ENCODE assay signal across 7 mouse cellular contexts in genomic region chr4:141059616-141060425, GRCm38 (mm10). TPM values are rescaled to one million over a fixed set of nuclear protein-coding genes. Genes with fewer than 3 reads are reported as not detected.
DNase-seq lines count a peak whose midpoint lies in the region; ATAC-seq lines count a peak whose summit lies in the region.

No protein-coding gene starts in this region.

- H3K4me2 ChIP-seq in lung, embryonic 16.5 days (ENCODE audit: low read depth, low read length) = peak overlapping the region; percentile 68
- peak overlapping the region; percentile 69 for H3K4me2 ChIP-seq in hindbrain, embryonic 16.5 days (ENCODE audit: low read length)
- peak overlapping the region; percentile 77 for H3K4me2 ChIP-seq in midbrain, embryonic 15.5 days

- peaks cover 9% of the 10 kb centered on the region; the same call in 1 of the 2 replicates for H3K36me3 ChIP-seq in lung, embryonic 16.5 days (ENCODE audit: control insufficient read depth, insufficient read depth, low read length)
- H3K36me3 ChIP-seq in embryonic facial prominence, embryonic 10.5 days (replicated peaks) = peaks cover 33% of the 10 kb centered on the region
- no peaks in the 10 kb centered on the region for H3K36me3 ChIP-seq in hindbrain, embryonic 16.5 days (ENCODE audit: control insufficient read depth, insufficient read depth, low read length)
- no peaks in the 10 kb centered on the region for H3K36me3 ChIP-seq in midbrain, embryonic 15.5 days (replicated peaks)

- DNase-seq in lung, postnatal 25 days (ENCODE audit: low spot score) = no peak
- DNase-seq in embryonic facial prominence, embryonic 10.5 days (ENCODE audit: low spot score) = peak; percentile 35
- no peak for DNase-seq in T-cell, adult 2 months (ENCODE audit: low spot score)
- no peak for DNase-seq in left cerebral cortex, postnatal 14 days (ENCODE audit: low spot score in 2 of 2)

- H3K9ac ChIP-seq in lung, embryonic 16.5 days (ENCODE audit: low read length) = peak overlapping the region; percentile 83
- peak overlapping the region; percentile 86 for H3K9ac ChIP-seq in hindbrain, embryonic 16.5 days (ENCODE audit: low read depth, low read length)
- H3K9ac ChIP-seq in midbrain, embryonic 15.5 days = peak overlapping the region; percentile 74

- ATAC-seq in lung, embryonic 16.5 days (ENCODE audit: low read depth) = peak; percentile 58; the same call in 1 of the 2 replicates
- ATAC-seq in hindbrain, embryonic 16.5 days = no peak; the same call in 1 of the 2 replicates
- no peak for ATAC-seq in midbrain, embryonic 15.5 days (replicated peaks)

- peaks cover 15% of the 10 kb centered on the region; the same call in 1 of the 2 replicates for H3K4me1 ChIP-seq in lung, embryonic 16.5 days (replicated peaks; ENCODE audit: control insufficient read depth, insufficient read depth, low read length)
- peaks cover 26% of the 10 kb centered on the region for H3K4me1 ChIP-seq in embryonic facial prominence, embryonic 10.5 days
- H3K4me1 ChIP-seq in hindbrain, embryonic 16.5 days (ENCODE audit: control insufficient read depth, insufficient read depth, low read depth, low read length) = peaks cover 13% of the 10 kb centered on the region
- H3K4me1 ChIP-seq in midbrain, embryonic 15.5 days = peaks cover 21% of the 10 kb centered on the region

- WGBS in lung, embryonic 16.5 days = 1% methylated on average over 31 of the region's 32 CpGs
- WGBS in embryonic facial prominence, embryonic 10.5 days = 1% methylated on average over 32 of the region's 32 CpGs
- WGBS in hindbrain, embryonic 16.5 days = 1% methylated on average over 30 of the region's 32 CpGs
- WGBS in midbrain, embryonic 15.5 days = 2% methylated on average over 32 of the region's 32 CpGs

- H3K4me3 ChIP-seq in lung, embryonic 16.5 days (ENCODE audit: low read length) = peak overlapping the region; percentile 67
- peak overlapping the region; percentile 69 for H3K4me3 ChIP-seq in embryonic facial prominence, embryonic 10.5 days
- H3K4me3 ChIP-seq in hindbrain, embryonic 16.5 days (ENCODE audit: low read length) = peak overlapping the region; percentile 69
- peak overlapping the region; percentile 58 for H3K4me3 ChIP-seq in midbrain, embryonic 15.5 days

- no peaks in the 10 kb centered on the region for H3K27me3 ChIP-seq in lung, embryonic 16.5 days (ENCODE audit: control insufficient read depth, insufficient read depth, low read depth, low read length)
- no peaks in the 10 kb centered on the region for H3K27me3 ChIP-seq in embryonic facial prominence, embryonic 10.5 days (replicated peaks; ENCODE audit: low read depth, poor library complexity, severe bottlenecking)
- no peaks in the 10 kb centered on the region for H3K27me3 ChIP-seq in hindbrain, embryonic 16.5 days (replicated peaks; ENCODE audit: control insufficient read depth, insufficient read depth, low read length)
- H3K27me3 ChIP-seq in midbrain, embryonic 15.5 days (replicated peaks) = no peaks in the 10 kb centered on the region

- peak overlapping the region; percentile 91 for H3K27ac ChIP-seq in lung, embryonic 16.5 days (ENCODE audit: low read length)
- H3K27ac ChIP-seq in embryonic facial prominence, embryonic 10.5 days (replicated peaks) = peak overlapping the region; percentile 97
- H3K27ac ChIP-seq in hindbrain, embryonic 16.5 days (ENCODE audit: low read depth, low read length) = peak overlapping the region; percentile 95
- H3K27ac ChIP-seq in midbrain, embryonic 15.5 days = peak overlapping the region; percentile 93

- no peaks in the 10 kb centered on the region for H3K9me3 ChIP-seq in lung, embryonic 16.5 days (ENCODE audit: control insufficient read depth, low read length)
- H3K9me3 ChIP-seq in embryonic facial prominence, embryonic 10.5 days = no peaks in the 10 kb centered on the region
- no peaks in the 10 kb centered on the region for H3K9me3 ChIP-seq in hindbrain, embryonic 16.5 days (ENCODE audit: control insufficient read depth, low read length)
- H3K9me3 ChIP-seq in midbrain, embryonic 15.5 days = no peaks in the 10 kb centered on the region

- intact Hi-C loops in left cerebral cortex, postnatal 14 days (cut with DNase I) = loop anchor here (2.0 kb wide), 1 partner anchor 15 kb away; no protein-coding TSS in a partner anchor

RNA-seq across cellular contexts. Expression of gene Crocc, which starts 0.5 kb away (rescaled TPM):
- 5.3 and 5.5 TPM in 2 replicates for polyA plus RNA-seq in lung, embryonic 16.5 days (2015; fragmentation: Nextera tagmentation; extraction: Ambion mirVana)
- 11.0 and 11.3 TPM in 2 replicates for polyA plus RNA-seq in embryonic facial prominence, embryonic 10.5 days (2016; fragmentation: Nextera tagmentation; extraction: Ambion mirVana)
- 4.6 and 4.9 TPM in 2 replicates for polyA plus RNA-seq in hindbrain, embryonic 16.5 days (2015; fragmentation: Nextera tagmentation; extraction: Ambion mirVana)
- 7.0 and 8.9 TPM in 2 replicates for polyA plus RNA-seq in midbrain, embryonic 15.5 days (2015; fragmentation: Nextera tagmentation; extraction: Ambion mirVana)
- 10 to 100 TPM; 51.0 to 52.7 TPM for total RNA-seq in left cerebral cortex, postnatal 14 days (2021)

RNA-seq across cellular contexts. Expression of gene Necap2, which starts 18.3 kb away (rescaled TPM):
- 108 and 116 TPM in 2 replicates for polyA plus RNA-seq in lung, embryonic 16.5 days (2015; fragmentation: Nextera tagmentation; extraction: Ambion mirVana)
- polyA plus RNA-seq in embryonic facial prominence, embryonic 10.5 days (2016; fragmentation: Nextera tagmentation; extraction: Ambion mirVana) = 65.6 and 69.4 TPM in 2 replicates
- polyA plus RNA-seq in hindbrain, embryonic 16.5 days (2015; fragmentation: Nextera tagmentation; extraction: Ambion mirVana) = 54.0 and 55.5 TPM in 2 replicates
- polyA plus RNA-seq in midbrain, embryonic 15.5 days (2015; fragmentation: Nextera tagmentation; extraction: Ambion mirVana) = 55.9 and 56.0 TPM in 2 replicates
- total RNA-seq in left cerebral cortex, postnatal 14 days (2021) = 10 to 100 TPM; 45.4 to 50.2 TPM

RNA-seq across cellular contexts. Expression of gene Spata21, which starts 28.3 kb away (rescaled TPM):
- 0.14 and 0.51 TPM in 2 replicates for polyA plus RNA-seq in lung, embryonic 16.5 days (2015; fragmentation: Nextera tagmentation; extraction: Ambion mirVana)
- polyA plus RNA-seq in embryonic facial prominence, embryonic 10.5 days (2016; fragmentation: Nextera tagmentation; extraction: Ambion mirVana) = 0.05 and 0.11 TPM in 2 replicates
- 0.60 and 1.0 TPM in 2 replicates for polyA plus RNA-seq in hindbrain, embryonic 16.5 days (2015; fragmentation: Nextera tagmentation; extraction: Ambion mirVana)
- polyA plus RNA-seq in midbrain, embryonic 15.5 days (2015; fragmentation: Nextera tagmentation; extraction: Ambion mirVana) = 0.27 and 0.87 TPM in 2 replicates
- total RNA-seq in left cerebral cortex, postnatal 14 days (2021) = under 1 TPM; 0.20 to 0.38 TPM

RNA-seq across cellular contexts. Expression of gene Mfap2, which starts 49.6 kb away (rescaled TPM):
- polyA plus RNA-seq in lung, embryonic 16.5 days (2015; fragmentation: Nextera tagmentation; extraction: Ambion mirVana) = 500 and 511 TPM in 2 replicates
- 399 and 480 TPM in 2 replicates for polyA plus RNA-seq in embryonic facial prominence, embryonic 10.5 days (2016; fragmentation: Nextera tagmentation; extraction: Ambion mirVana)
- 130 and 180 TPM in 2 replicates for polyA plus RNA-seq in hindbrain, embryonic 16.5 days (2015; fragmentation: Nextera tagmentation; extraction: Ambion mirVana)
- polyA plus RNA-seq in midbrain, embryonic 15.5 days (2015; fragmentation: Nextera tagmentation; extraction: Ambion mirVana) = 153 and 181 TPM in 2 replicates
- total RNA-seq in left cerebral cortex, postnatal 14 days (2021) = 10 to 100 TPM in 1 of 2 experiments, 1 to 10 TPM in 1; 9.5 to 10.5 TPM
